Mouse (Mus musculus): ENCODE results near the gene Rbck1. TPM values are rescaled to one million over a fixed set of nuclear protein-coding genes. Genes with fewer than 3 reads are reported as not detected.
A peak's percentile ranks its signal among the peaks of the same experiment; 100 is the strongest.

The Rbck1 gene
- polyA plus RNA-seq, 1 experiment from 2014 or later, result 31.0 TPM

GRCm38 (mm10) chr2:152313926-152314325, 18.5 kb downstream of the Rbck1 start:
- no peaks in the 10 kb centered on the region for H3K9me3 ChIP-seq (ENCODE audit: low read length)
- no peak for TF ChIP-seq EP300 (IDR thresholded peaks at IDR 0.05; ENCODE audit: low read depth)
- no peak for TF ChIP-seq CTCF (IDR thresholded peaks at IDR 0.05; ENCODE audit: low read depth)
- no peaks in the 10 kb centered on the region for H3K27me3 ChIP-seq (ENCODE audit: insufficient read depth, low read length)
- H3K27ac ChIP-seq (ENCODE audit: low read depth), result no peak overlapping the region
- no peaks in the 10 kb centered on the region for H3K4me1 ChIP-seq (ENCODE audit: insufficient read depth)
- 86% methylated on average over 6 of the region's 6 CpGs for WGBS (ENCODE audit: insufficient replicate concordance)
- H3K4me3 ChIP-seq (ENCODE audit: low read depth, low read length), result no peak overlapping the region
- ATAC-seq (no peak), DNase-seq (no peak)
- H3K36me3 ChIP-seq (replicated peaks; ENCODE audit: insufficient read depth, low read length), result peaks cover 74% of the 10 kb centered on the region
- no peak overlapping the region for H3K4me2 ChIP-seq (ENCODE audit: low read depth, low read length)
- no peak overlapping the region for H3K9ac ChIP-seq (replicated peaks)

GRCm38 (mm10) chr2:152312996-152313395, 19.5 kb downstream of the Rbck1 start:
- WGBS (ENCODE audit: insufficient replicate concordance), result 75% methylated on average over 7 of the region's 7 CpGs
- Histone ChIP-seq H3K27me3 (ENCODE audit: insufficient read depth, low read length) (no peaks in the 10 kb centered on the region), H3K36me3 (replicated peaks; ENCODE audit: insufficient read depth, low read length) (peaks cover 74% of the 10 kb centered on the region), H3K9ac (replicated peaks) (no peak overlapping the region), H3K4me2 (ENCODE audit: low read depth, low read length) (no peak overlapping the region), H3K9me3 (ENCODE audit: low read length) (no peaks in the 10 kb centered on the region), H3K4me1 (ENCODE audit: insufficient read depth) (no peaks in the 10 kb centered on the region), H3K4me3 (ENCODE audit: low read depth, low read length) (no peak overlapping the region), H3K27ac (ENCODE audit: low read depth) (no peak overlapping the region)
- DNase-seq (no peak), ATAC-seq (no peak)
- TF ChIP-seq CTCF (IDR thresholded peaks at IDR 0.05; ENCODE audit: low read depth) (no peak), EP300 (IDR thresholded peaks at IDR 0.05; ENCODE audit: low read depth) (no peak)

GRCm38 (mm10) chr2:152307186-152307585, 25.3 kb downstream of the Rbck1 start:
- Histone ChIP-seq H3K4me1 (ENCODE audit: insufficient read depth) (no peaks in the 10 kb centered on the region), H3K36me3 (replicated peaks; ENCODE audit: insufficient read depth, low read length) (peaks cover 79% of the 10 kb centered on the region), H3K9me3 (ENCODE audit: low read length) (no peaks in the 10 kb centered on the region), H3K27ac (ENCODE audit: low read depth) (no peak overlapping the region), H3K4me2 (ENCODE audit: low read depth, low read length) (no peak overlapping the region), H3K27me3 (ENCODE audit: insufficient read depth, low read length) (no peaks in the 10 kb centered on the region), H3K4me3 (ENCODE audit: low read depth, low read length) (no peak overlapping the region), H3K9ac (replicated peaks) (no peak overlapping the region)
- DNase-seq (no peak), ATAC-seq (no peak)
- TF ChIP-seq EP300 (IDR thresholded peaks at IDR 0.05; ENCODE audit: low read depth) (no peak), CTCF (IDR thresholded peaks at IDR 0.05; ENCODE audit: low read depth) (no peak)
- 89% methylated on average over 3 of the region's 3 CpGs for WGBS (ENCODE audit: insufficient replicate concordance)

- no peak for DNase-seq
- H3K9ac ChIP-seq (replicated peaks), result no peak overlapping the region
- no peaks in the 10 kb centered on the region for H3K4me1 ChIP-seq (ENCODE audit: insufficient read depth)
- peaks cover 63% of the 10 kb centered on the region for H3K36me3 ChIP-seq (replicated peaks; ENCODE audit: insufficient read depth, low read length)
- no peak overlapping the region for H3K4me2 ChIP-seq (ENCODE audit: low read depth, low read length)
- no peak overlapping the region for H3K4me3 ChIP-seq (ENCODE audit: low read depth, low read length)
- WGBS (ENCODE audit: insufficient replicate concordance), result 82% methylated on average over 6 of the region's 6 CpGs
- H3K27ac ChIP-seq (ENCODE audit: low read depth), result no peak overlapping the region
- no peaks in the 10 kb centered on the region for H3K27me3 ChIP-seq (ENCODE audit: insufficient read depth, low read length)
- no peak for ATAC-seq
- TF ChIP-seq EP300 (IDR thresholded peaks at IDR 0.05; ENCODE audit: low read depth) (no peak), CTCF (IDR thresholded peaks at IDR 0.05; ENCODE audit: low read depth) (no peak)
- no peaks in the 10 kb centered on the region for H3K9me3 ChIP-seq (ENCODE audit: low read length)
These were observed 27.0 kb downstream of the Rbck1 start for GRCm38 (mm10) chr2:152305480-152305879.

- H3K27me3 ChIP-seq (ENCODE audit: insufficient read depth, low read length), result no peaks in the 10 kb centered on the region
- no peak overlapping the region for H3K27ac ChIP-seq (ENCODE audit: low read depth)
- no peak overlapping the region for H3K4me3 ChIP-seq (ENCODE audit: low read depth, low read length)
- 79% methylated on average over 5 of the region's 5 CpGs for WGBS (ENCODE audit: insufficient replicate concordance)
- TF ChIP-seq CTCF (IDR thresholded peaks at IDR 0.05; ENCODE audit: low read depth) (no peak), EP300 (IDR thresholded peaks at IDR 0.05; ENCODE audit: low read depth) (no peak)
- H3K36me3 ChIP-seq (replicated peaks; ENCODE audit: insufficient read depth, low read length), result peaks cover 51% of the 10 kb centered on the region
- H3K4me1 ChIP-seq (ENCODE audit: insufficient read depth), result no peaks in the 10 kb centered on the region
- no peaks in the 10 kb centered on the region for H3K9me3 ChIP-seq (ENCODE audit: low read length)
- ATAC-seq (no peak), DNase-seq (no peak)
- no peak overlapping the region for H3K4me2 ChIP-seq (ENCODE audit: low read depth, low read length)
- H3K9ac ChIP-seq (replicated peaks), result no peak overlapping the region
These were observed 28.7 kb downstream of the Rbck1 start for GRCm38 (mm10) chr2:152303781-152304180.

- peaks cover 41% of the 10 kb centered on the region for H3K36me3 ChIP-seq (replicated peaks; ENCODE audit: insufficient read depth, low read length)
- no peak overlapping the region for H3K4me3 ChIP-seq (ENCODE audit: low read depth, low read length)
- TF ChIP-seq CTCF (IDR thresholded peaks at IDR 0.05; ENCODE audit: low read depth), result no peak
- TF ChIP-seq EP300 (IDR thresholded peaks at IDR 0.05; ENCODE audit: low read depth), result no peak
- H3K9me3 ChIP-seq (ENCODE audit: low read length), result no peaks in the 10 kb centered on the region
- H3K27ac ChIP-seq (ENCODE audit: low read depth), result no peak overlapping the region
- ATAC-seq, result no peak
- no peak overlapping the region for H3K4me2 ChIP-seq (ENCODE audit: low read depth, low read length)
- no peak overlapping the region for H3K9ac ChIP-seq (replicated peaks)
- H3K27me3 ChIP-seq (ENCODE audit: insufficient read depth, low read length), result no peaks in the 10 kb centered on the region
- peaks cover 7% of the 10 kb centered on the region; the same call in 1 of the 2 replicates for H3K4me1 ChIP-seq (ENCODE audit: insufficient read depth)
- no peak for DNase-seq
- WGBS (ENCODE audit: insufficient replicate concordance), result 87% methylated on average over 2 of the region's 2 CpGs
These were observed 29.6 kb downstream of the Rbck1 start for GRCm38 (mm10) chr2:152302862-152303261.

GRCm38 (mm10) chr2:152294541-152294940, 37.9 kb downstream of the Rbck1 start:
- Histone ChIP-seq H3K9ac (replicated peaks) (peak overlapping the region; percentile 82), H3K27me3 (ENCODE audit: insufficient read depth, low read length) (no peaks in the 10 kb centered on the region), H3K27ac (ENCODE audit: low read depth) (peak overlapping the region; percentile 93; the same call in 1 of the 2 replicates), H3K9me3 (ENCODE audit: low read length) (no peaks in the 10 kb centered on the region), H3K4me1 (ENCODE audit: insufficient read depth) (peaks cover 29% of the 10 kb centered on the region), H3K36me3 (replicated peaks; ENCODE audit: insufficient read depth, low read length) (no peaks in the 10 kb centered on the region), H3K4me2 (ENCODE audit: low read depth, low read length) (peak overlapping the region; percentile 92), H3K4me3 (ENCODE audit: low read depth, low read length) (peak overlapping the region; percentile 86)
- TF ChIP-seq EP300 (IDR thresholded peaks at IDR 0.05; ENCODE audit: low read depth), result no peak
- TF ChIP-seq CTCF (IDR thresholded peaks at IDR 0.05; ENCODE audit: low read depth), result no peak
- 29% methylated on average over 5 of the region's 5 CpGs for WGBS (ENCODE audit: insufficient replicate concordance)
- ATAC-seq (no peak), DNase-seq (no peak)
